Comparison of ENCODE assay signal across 18 mouse cellular contexts in the genomic region with DNA sequence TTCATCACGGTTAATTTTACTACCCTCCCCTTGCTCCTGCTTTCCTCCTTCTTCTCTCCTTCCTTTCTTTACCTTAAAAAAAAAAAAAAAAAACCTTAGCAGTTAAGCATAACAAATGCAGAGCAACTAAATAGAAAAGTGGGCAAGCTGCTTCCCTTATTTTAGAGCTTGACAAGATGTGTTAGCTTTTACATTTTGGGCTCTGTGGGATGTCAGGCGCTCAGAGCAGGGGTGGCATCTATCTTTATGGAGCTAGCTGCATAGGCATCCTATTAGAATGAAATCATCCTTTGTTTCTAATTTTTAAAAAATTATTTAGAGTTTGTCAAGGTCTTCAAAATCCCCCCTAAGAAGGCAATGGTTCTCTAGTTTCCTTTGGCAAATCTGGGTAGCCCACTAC.
A peak's percentile ranks its signal among the peaks of the same experiment; 100 is the strongest.
DNase-seq lines count a peak whose midpoint lies in the region; ATAC-seq lines count a peak whose summit lies in the region.
"Had no signal": no experiment of that assay in that cellular context is flagged by ENCODE, and none has a peak within 500 bp of the region (broad histone marks: within the 10 kb centered on the region; RNA-seq: fewer than 3 reads in every experiment).

No protein-coding gene starts in this region.

- intact Hi-C loops in left cerebral cortex, postnatal 36 days (cut with DNase I) = loop anchor here (5.0 to 10.0 kb wide), 2 partner anchors 70 to 272 kb away; partner anchors contain the start of gene AI593442

- DNase-seq in frontal cortex, postnatal 14 days (ENCODE audit: low spot score in 2 of 2) = no peak
- peak; percentile 21 to 26 for DNase-seq in left cerebral cortex, adult 18-20 months (ENCODE audit: low spot score in 2 of 2)
- no peak for DNase-seq in left cerebral cortex, postnatal 36 days (ENCODE audit: low spot score in 2 of 2)
- peak; percentile 41 to 58 for DNase-seq in right cerebral cortex, postnatal 10 days (ENCODE audit: low spot score in 2 of 2)
- no peak for DNase-seq in right cerebral cortex, postnatal 25 days
- DNase-seq in right cerebral cortex, postnatal 36 days (ENCODE audit: low spot score in 2 of 2) = peak; percentile 26 to 69
- DNase-seq in urinary bladder, adult 18-20 months (ENCODE audit: low spot score in 2 of 2) = no peak
- DNase-seq: adrenal gland, postnatal 14 days; B cell, adult 2 months; cerebellum, adult 18-20 months; cerebellum, adult 9-11 months; cerebellum, postnatal 36 days; forebrain, postnatal 0 days; gastrocnemius, postnatal 14 days; heart, adult 2 months; heart, postnatal 14 days had no signal

- ATAC-seq in frontal cortex, adult (ENCODE audit: low TSS enrichment) = peak; percentile 93
- ATAC-seq: forebrain, embryonic 13.5 days; forebrain, postnatal 0 days had no signal

Comparison
In these comparisons a context has a peak if more than half of its experiments do, and no peak if none do; other contexts are left out.
1. DNase-seq: peak in left cerebral cortex, adult 18-20 months (2 of 2), right cerebral cortex, postnatal 10 days (2 of 2) and right cerebral cortex, postnatal 36 days (2 of 2); none in frontal cortex, postnatal 14 days (0 of 2), left cerebral cortex, postnatal 36 days (0 of 2), right cerebral cortex, postnatal 25 days (single experiment) and urinary bladder, adult 18-20 months (0 of 2).